Mouse (Mus musculus): ENCODE results near the gene Tmem204. TPM values are rescaled to one million over a fixed set of nuclear protein-coding genes. Genes with fewer than 3 reads are reported as not detected.
A peak's percentile ranks its signal among the peaks of the same experiment; 100 is the strongest.

The Tmem204 gene
- polyA plus RNA-seq, 1 experiment = 17.7 TPM

DNA sequence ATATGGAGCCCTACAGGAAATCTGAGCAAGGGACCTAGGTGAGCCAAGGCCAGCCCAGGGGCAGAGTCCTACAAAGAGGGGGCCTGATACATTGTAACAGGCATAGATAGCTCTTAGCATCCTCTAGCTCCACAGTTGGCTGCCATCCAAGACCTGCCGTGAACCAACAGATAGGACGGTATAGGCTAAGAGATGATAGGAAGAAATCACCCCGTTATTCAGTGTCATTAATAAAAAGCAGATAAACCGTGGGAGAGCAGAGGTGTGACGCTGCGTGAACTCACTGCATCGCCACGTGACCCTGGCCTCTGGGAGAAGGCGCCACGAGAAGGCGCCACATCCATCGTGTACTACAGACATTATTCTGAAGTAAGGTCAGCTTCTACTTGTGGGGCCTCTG is 19.5 kb downstream of the Tmem204 start:
- H3K4me3 ChIP-seq (ENCODE audit: low read depth, low read length) = no peak overlapping the region
- WGBS = 54% methylated on average over 12 of the region's 12 CpGs
- TF ChIP-seq POLR2A (IDR thresholded peaks at IDR 0.05; ENCODE audit: low read depth, low read length) = no peak
- 0 out of 2 replicates have a peak, but pooled peaks cover 3% of the 10 kb centered on the region for H3K4me1 ChIP-seq (ENCODE audit: control insufficient read depth, insufficient read depth, insufficient read length, low read length)
- peaks cover 8% of the 10 kb centered on the region for H3K36me3 ChIP-seq (ENCODE audit: control insufficient read depth, insufficient read depth, low read length)
- H3K27ac ChIP-seq (ENCODE audit: insufficient read depth, low read depth, low read length) = peak overlapping the region; percentile 76
- H3K27me3 ChIP-seq (ENCODE audit: control insufficient read depth, insufficient read depth, low read length) = no peaks in the 10 kb centered on the region

GRCm38 (mm10) chr17:25063261-25063660 is 20.1 kb downstream of the Tmem204 start:
- 0 out of 2 replicates have a peak, but pooled peaks cover 3% of the 10 kb centered on the region for H3K4me1 ChIP-seq (ENCODE audit: control insufficient read depth, insufficient read depth, insufficient read length, low read length)
- H3K27ac ChIP-seq (ENCODE audit: insufficient read depth, low read depth, low read length) = no peak overlapping the region
- 91% methylated on average over 4 of the region's 4 CpGs for WGBS
- no peak overlapping the region for H3K4me3 ChIP-seq (ENCODE audit: low read depth, low read length)
- H3K36me3 ChIP-seq (ENCODE audit: control insufficient read depth, insufficient read depth, low read length) = peaks cover 8% of the 10 kb centered on the region
- no peak for TF ChIP-seq POLR2A (IDR thresholded peaks at IDR 0.05; ENCODE audit: low read depth, low read length)
- TF ChIP-seq CTCF (IDR thresholded peaks at IDR 0.05; ENCODE audit: extremely low read depth, insufficient read length, insufficient replicate concordance, low read depth, low read length) = no peak
- no peaks in the 10 kb centered on the region for H3K27me3 ChIP-seq (ENCODE audit: control insufficient read depth, insufficient read depth, low read length)

GRCm38 (mm10) chr17:25057041-25057440 is 26.4 kb downstream of the Tmem204 start:
- Histone ChIP-seq H3K4me3 (ENCODE audit: low read depth, low read length) (no peak overlapping the region), H3K36me3 (ENCODE audit: control insufficient read depth, insufficient read depth, low read length) (peaks cover 16% of the 10 kb centered on the region), H3K27me3 (ENCODE audit: control insufficient read depth, insufficient read depth, low read length) (no peaks in the 10 kb centered on the region), H3K27ac (ENCODE audit: insufficient read depth, low read depth, low read length) (no peak overlapping the region), H3K4me1 (ENCODE audit: control insufficient read depth, insufficient read depth, insufficient read length, low read length) (no peaks in the 10 kb centered on the region)
- 0 out of 2 replicates have a peak, but pooled peaks have one; percentile 6 for TF ChIP-seq CTCF (IDR thresholded peaks at IDR 0.05; ENCODE audit: extremely low read depth, insufficient read length, insufficient replicate concordance, low read depth, low read length)
- TF ChIP-seq POLR2A (IDR thresholded peaks at IDR 0.05; ENCODE audit: low read depth, low read length) = no peak
- 89% methylated on average over 6 of the region's 6 CpGs for WGBS

DNA sequence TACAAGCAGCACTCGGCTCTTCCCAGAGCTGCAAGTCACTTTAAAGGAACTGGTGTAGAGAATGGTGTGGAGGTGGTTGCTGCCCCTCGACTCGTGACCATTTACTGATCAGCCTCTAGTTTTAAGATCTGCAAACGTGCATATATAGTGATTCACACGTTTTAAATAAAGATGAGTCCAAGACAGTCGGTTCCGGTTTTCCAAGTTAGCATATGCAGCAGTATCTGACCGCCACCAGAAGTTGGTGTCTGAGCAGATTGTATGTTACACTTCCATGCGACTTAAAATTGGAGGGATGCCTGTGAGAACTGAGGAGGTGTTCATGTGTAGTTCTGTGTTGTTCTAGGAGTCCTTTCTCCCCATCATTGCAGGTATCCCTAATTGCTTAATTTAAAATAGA is 30.1 kb downstream of the Tmem204 start:
- H3K4me3 ChIP-seq (ENCODE audit: low read depth, low read length) = no peak overlapping the region
- TF ChIP-seq POLR2A (IDR thresholded peaks at IDR 0.05; ENCODE audit: low read depth, low read length) = no peak
- 85% methylated on average over 9 of the region's 9 CpGs for WGBS
- H3K36me3 ChIP-seq (ENCODE audit: control insufficient read depth, insufficient read depth, low read length) = peaks cover 13% of the 10 kb centered on the region
- H3K4me1 ChIP-seq (ENCODE audit: control insufficient read depth, insufficient read depth, insufficient read length, low read length) = no peaks in the 10 kb centered on the region
- no peaks in the 10 kb centered on the region for H3K27me3 ChIP-seq (ENCODE audit: control insufficient read depth, insufficient read depth, low read length)
- H3K27ac ChIP-seq (ENCODE audit: insufficient read depth, low read depth, low read length) = no peak overlapping the region

GRCm38 (mm10) chr17:25047143-25047542 is 36.2 kb downstream of the Tmem204 start:
- H3K27ac ChIP-seq (ENCODE audit: insufficient read depth, low read depth, low read length) = no peak overlapping the region
- no peak overlapping the region for H3K4me3 ChIP-seq (ENCODE audit: low read depth, low read length)
- no peak for TF ChIP-seq CTCF (IDR thresholded peaks at IDR 0.05; ENCODE audit: extremely low read depth, insufficient read length, insufficient replicate concordance, low read depth, low read length)
- no peak for TF ChIP-seq POLR2A (IDR thresholded peaks at IDR 0.05; ENCODE audit: low read depth, low read length)

GRCm38 (mm10) chr17:25045281-25045680 is 38.1 kb downstream of the Tmem204 start:
- H3K4me3 ChIP-seq (ENCODE audit: low read depth, low read length) = no peak overlapping the region
- WGBS = 93% methylated on average over 4 of the region's 4 CpGs
- no peak overlapping the region for H3K27ac ChIP-seq (ENCODE audit: insufficient read depth, low read depth, low read length)
- TF ChIP-seq POLR2A (IDR thresholded peaks at IDR 0.05; ENCODE audit: low read depth, low read length) = no peak
- TF ChIP-seq CTCF (IDR thresholded peaks at IDR 0.05; ENCODE audit: extremely low read depth, insufficient read length, insufficient replicate concordance, low read depth, low read length) = no peak
- H3K4me1 ChIP-seq (ENCODE audit: control insufficient read depth, insufficient read depth, insufficient read length, low read length) = no peaks in the 10 kb centered on the region; the same call in 1 of the 2 replicates
- H3K27me3 ChIP-seq (ENCODE audit: control insufficient read depth, insufficient read depth, low read length) = no peaks in the 10 kb centered on the region
- H3K36me3 ChIP-seq (ENCODE audit: control insufficient read depth, insufficient read depth, low read length) = peaks cover 6% of the 10 kb centered on the region; the same call in 1 of the 2 replicates

More at GRCm38 (mm10) chr17:25047143-25047542, 36.2 kb downstream of the Tmem204 start:
- no peaks in the 10 kb centered on the region; the same call in 1 of the 2 replicates for H3K4me1 ChIP-seq (ENCODE audit: control insufficient read depth, insufficient read depth, insufficient read length, low read length)
- WGBS = 78% methylated on average over 6 of the region's 6 CpGs
- no peaks in the 10 kb centered on the region for H3K27me3 ChIP-seq (ENCODE audit: control insufficient read depth, insufficient read depth, low read length)
- peaks cover 6% of the 10 kb centered on the region; the same call in 1 of the 2 replicates for H3K36me3 ChIP-seq (ENCODE audit: control insufficient read depth, insufficient read depth, low read length)

GRCm38 (mm10) chr17:25044879-25045278 is 38.5 kb downstream of the Tmem204 start:
- no peak overlapping the region for H3K4me3 ChIP-seq (ENCODE audit: low read depth, low read length)

More at GRCm38 (mm10) chr17:25044879-25045278, 38.5 kb downstream of the Tmem204 start:
- Histone ChIP-seq H3K27ac (ENCODE audit: insufficient read depth, low read depth, low read length) (no peak overlapping the region), H3K4me1 (ENCODE audit: control insufficient read depth, insufficient read depth, insufficient read length, low read length) (no peaks in the 10 kb centered on the region; the same call in 1 of the 2 replicates), H3K27me3 (ENCODE audit: control insufficient read depth, insufficient read depth, low read length) (no peaks in the 10 kb centered on the region), H3K36me3 (ENCODE audit: control insufficient read depth, insufficient read depth, low read length) (peaks cover 4% of the 10 kb centered on the region; the same call in 1 of the 2 replicates)
- TF ChIP-seq CTCF (IDR thresholded peaks at IDR 0.05; ENCODE audit: extremely low read depth, insufficient read length, insufficient replicate concordance, low read depth, low read length) = no peak
- WGBS = 63% methylated on average over 7 of the region's 7 CpGs

Data from small intestine, adult 2 months (tissue).